Mouse (Mus musculus): Measurements from ENCODE around the gene Ucn2. TPM values are rescaled to one million over a fixed set of nuclear protein-coding genes. Genes with fewer than 3 reads are reported as not detected.

Gene Ucn2
- polyA plus RNA-seq, 1 experiment from 2014 or later = not detected

DNA sequence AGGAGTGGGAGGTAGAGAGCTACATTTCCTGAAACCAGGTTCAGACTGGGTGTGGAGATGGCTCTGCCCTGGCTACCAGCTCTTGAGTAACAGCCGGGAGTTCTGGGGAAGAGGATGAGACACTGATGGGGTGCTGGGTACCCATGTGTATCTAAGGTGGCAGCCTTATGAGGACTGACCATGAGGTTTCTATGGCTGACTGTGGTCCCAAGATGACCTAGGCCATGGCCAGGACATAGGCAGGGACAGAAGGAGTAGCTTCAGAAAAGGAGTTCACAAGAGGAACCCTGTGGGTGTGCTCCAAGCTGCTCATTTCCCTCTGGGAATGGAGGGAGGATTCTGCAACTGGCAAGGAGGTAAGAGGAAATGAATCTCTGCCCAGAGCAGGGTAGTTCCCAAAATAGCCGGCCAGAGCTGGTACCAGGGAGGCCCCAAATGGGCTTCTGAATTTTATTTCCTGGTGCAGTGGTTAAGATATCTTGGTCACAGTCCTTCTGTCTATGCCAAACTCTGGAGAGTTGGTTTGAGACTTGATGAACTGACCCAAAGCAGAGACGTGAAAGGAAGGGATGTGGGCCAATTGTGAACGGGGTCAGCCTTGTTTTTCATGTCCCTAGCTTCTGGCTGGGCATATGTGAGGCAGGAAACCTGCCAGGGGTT lies 4.1 kb downstream of the Ucn2 start:
- no peaks in the 10 kb centered on the region for H3K27me3 ChIP-seq (replicated peaks; ENCODE audit: control insufficient read depth, insufficient read depth, low read length)
- no peak for ATAC-seq
- H3K4me1 ChIP-seq (replicated peaks; ENCODE audit: control insufficient read depth, insufficient read depth, low read length) = peaks cover 12% of the 10 kb centered on the region
- no peak for TF ChIP-seq CTCF (IDR thresholded peaks at IDR 0.05; ENCODE audit: low read depth)
- H3K9ac ChIP-seq (ENCODE audit: low read depth, low read length) = no peak overlapping the region
- 56% methylated on average over 4 of the region's 4 CpGs for WGBS
- H3K9me3 ChIP-seq (ENCODE audit: control insufficient read depth) = no peaks in the 10 kb centered on the region
- 0 out of 2 replicates have a peak overlapping the region, but pooled peaks have one; percentile 6 for H3K4me2 ChIP-seq (replicated peaks; ENCODE audit: low read depth)
- no peak overlapping the region for H3K4me3 ChIP-seq (ENCODE audit: low read depth, low read length)
- H3K36me3 ChIP-seq (ENCODE audit: control insufficient read depth, insufficient read depth) = no peaks in the 10 kb centered on the region
- peak overlapping the region; percentile 42 for H3K27ac ChIP-seq (ENCODE audit: low read depth, low read length)

DNA sequence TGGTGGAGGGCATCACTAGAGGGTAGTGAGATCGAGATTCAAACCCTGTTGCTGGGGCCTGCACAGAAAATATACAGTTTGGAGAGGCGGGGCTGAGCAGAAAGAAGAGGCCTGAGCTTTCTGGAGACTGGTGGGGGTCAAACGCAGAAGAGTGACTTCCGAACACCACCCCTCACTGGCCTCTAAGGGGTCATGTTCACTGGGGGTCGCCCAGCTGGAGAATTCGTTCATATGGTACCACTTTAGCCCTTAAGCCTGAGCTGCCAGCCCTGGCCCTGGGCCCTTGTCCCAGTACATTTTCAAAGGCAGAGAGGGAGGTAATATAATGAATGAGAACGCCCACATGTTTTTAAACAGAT lies 4.6 kb downstream of the Ucn2 start:
- Histone ChIP-seq H3K4me3 (ENCODE audit: low read depth, low read length) (no peak overlapping the region), H3K4me1 (replicated peaks; ENCODE audit: control insufficient read depth, insufficient read depth, low read length) (peaks cover 12% of the 10 kb centered on the region), H3K36me3 (ENCODE audit: control insufficient read depth, insufficient read depth) (no peaks in the 10 kb centered on the region), H3K4me2 (replicated peaks; ENCODE audit: low read depth) (0 out of 2 replicates have a peak overlapping the region, but pooled peaks have one; percentile 6), H3K27ac (ENCODE audit: low read depth, low read length) (peak overlapping the region; percentile 42; the same call in 1 of the 2 replicates), H3K9ac (ENCODE audit: low read depth, low read length) (no peak overlapping the region), H3K9me3 (ENCODE audit: control insufficient read depth) (no peaks in the 10 kb centered on the region), H3K27me3 (replicated peaks; ENCODE audit: control insufficient read depth, insufficient read depth, low read length) (no peaks in the 10 kb centered on the region)
- no peak for ATAC-seq
- no peak for TF ChIP-seq CTCF (IDR thresholded peaks at IDR 0.05; ENCODE audit: low read depth)
- WGBS = 78% methylated on average over 7 of the region's 7 CpGs

DNA sequence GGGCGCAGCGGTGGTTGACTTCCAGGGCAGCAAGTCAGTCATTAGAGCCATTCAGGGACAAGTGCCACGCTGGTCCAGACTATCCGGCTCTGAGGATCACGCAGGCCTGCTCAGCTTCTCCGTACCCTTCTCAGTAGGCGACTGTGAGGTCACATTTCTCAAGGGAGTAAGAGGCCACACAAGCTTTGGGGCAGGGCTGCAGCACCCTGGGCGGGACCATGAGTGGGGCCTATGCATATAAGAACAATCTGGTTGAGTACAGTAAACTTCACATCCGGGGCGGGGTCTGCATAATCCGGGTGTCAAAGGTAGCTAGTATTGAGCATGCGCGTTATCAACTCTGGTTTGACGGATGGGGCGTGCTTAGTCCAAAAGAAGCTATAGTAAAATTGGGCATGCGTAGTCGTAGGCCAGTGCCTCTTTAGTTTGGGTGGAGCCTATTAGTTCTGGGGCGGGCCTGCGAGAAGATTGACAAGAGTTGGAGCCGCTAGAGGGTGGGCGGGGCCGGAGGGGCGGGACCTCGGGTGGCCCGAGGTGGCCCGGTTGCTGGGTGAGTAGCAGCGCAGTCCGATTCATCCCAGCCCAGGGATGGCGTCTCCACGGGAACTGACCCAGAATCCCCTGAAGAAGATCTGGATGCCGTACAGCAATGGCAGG lies 5.7 kb downstream of the Ucn2 start, which contains the start of gene Pfkfb4:
Gene Pfkfb4, plus strand, starts transcription at position 351 of the 657 bp plus-strand sequence.
- peak within 1 kb of the TSS; percentile 82 for H3K27ac ChIP-seq (ENCODE audit: low read depth, low read length)

DNA sequence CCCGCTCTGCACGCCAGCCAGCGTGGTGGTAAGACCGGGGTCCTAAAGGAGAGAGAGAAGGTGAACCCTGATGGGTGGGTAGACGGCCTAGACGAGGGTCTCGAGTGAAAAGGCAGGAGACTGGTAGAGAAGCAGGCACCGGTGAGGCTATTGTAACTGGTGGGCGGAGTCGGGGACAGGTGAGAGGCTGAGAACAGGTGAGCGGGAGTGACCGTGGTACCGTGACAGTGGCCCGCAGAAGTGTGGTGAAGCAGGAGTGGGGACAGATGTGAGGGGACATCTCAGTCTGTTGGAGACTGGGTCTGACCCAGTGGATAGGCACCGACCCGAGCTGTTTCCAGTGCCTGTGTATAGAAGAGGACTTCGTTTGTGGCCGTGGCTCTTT lies 6.3 kb downstream of the Ucn2 start:
- H3K4me1 ChIP-seq (replicated peaks; ENCODE audit: control insufficient read depth, insufficient read depth, low read length) = peaks cover 14% of the 10 kb centered on the region
- H3K9me3 ChIP-seq (ENCODE audit: control insufficient read depth) = no peaks in the 10 kb centered on the region
- H3K27ac ChIP-seq (ENCODE audit: low read depth, low read length) = peak overlapping the region; percentile 76
- peak overlapping the region; percentile 73 for H3K4me2 ChIP-seq (replicated peaks; ENCODE audit: low read depth)
- H3K4me3 ChIP-seq (ENCODE audit: low read depth, low read length) = peak overlapping the region; percentile 51
- 10% methylated on average over 18 of the region's 18 CpGs for WGBS
- peak overlapping the region; percentile 28; the same call in 1 of the 2 replicates for H3K9ac ChIP-seq (ENCODE audit: low read depth, low read length)
- peak; percentile 9 for ATAC-seq
- H3K27me3 ChIP-seq (replicated peaks; ENCODE audit: control insufficient read depth, insufficient read depth, low read length) = no peaks in the 10 kb centered on the region
- TF ChIP-seq CTCF (IDR thresholded peaks at IDR 0.05; ENCODE audit: low read depth) = no peak
- no peaks in the 10 kb centered on the region for H3K36me3 ChIP-seq (ENCODE audit: control insufficient read depth, insufficient read depth)

More for the DNA sequence above, 5.7 kb downstream of the Ucn2 start, which contains the start of gene Pfkfb4:
- ATAC-seq = peak; percentile 88
- Histone ChIP-seq H3K4me1 (replicated peaks; ENCODE audit: control insufficient read depth, insufficient read depth, low read length) (peaks cover 14% of the 10 kb centered on the region), H3K4me3 (ENCODE audit: low read depth, low read length) (peak within 1 kb of the TSS; percentile 51), H3K27me3 (replicated peaks; ENCODE audit: control insufficient read depth, insufficient read depth, low read length) (no peaks in the 10 kb centered on the region), H3K36me3 (ENCODE audit: control insufficient read depth, insufficient read depth) (no peaks in the 10 kb centered on the region), H3K9ac (ENCODE audit: low read depth, low read length) (peak within 1 kb of the TSS; percentile 28; the same call in 1 of the 2 replicates), H3K9me3 (ENCODE audit: control insufficient read depth) (no peaks in the 10 kb centered on the region), H3K4me2 (replicated peaks; ENCODE audit: low read depth) (peak within 1 kb of the TSS; percentile 73)
- TF ChIP-seq CTCF (IDR thresholded peaks at IDR 0.05; ENCODE audit: low read depth) = no peak
- WGBS = under 1% methylated on average over 31 of the region's 31 CpGs

DNA sequence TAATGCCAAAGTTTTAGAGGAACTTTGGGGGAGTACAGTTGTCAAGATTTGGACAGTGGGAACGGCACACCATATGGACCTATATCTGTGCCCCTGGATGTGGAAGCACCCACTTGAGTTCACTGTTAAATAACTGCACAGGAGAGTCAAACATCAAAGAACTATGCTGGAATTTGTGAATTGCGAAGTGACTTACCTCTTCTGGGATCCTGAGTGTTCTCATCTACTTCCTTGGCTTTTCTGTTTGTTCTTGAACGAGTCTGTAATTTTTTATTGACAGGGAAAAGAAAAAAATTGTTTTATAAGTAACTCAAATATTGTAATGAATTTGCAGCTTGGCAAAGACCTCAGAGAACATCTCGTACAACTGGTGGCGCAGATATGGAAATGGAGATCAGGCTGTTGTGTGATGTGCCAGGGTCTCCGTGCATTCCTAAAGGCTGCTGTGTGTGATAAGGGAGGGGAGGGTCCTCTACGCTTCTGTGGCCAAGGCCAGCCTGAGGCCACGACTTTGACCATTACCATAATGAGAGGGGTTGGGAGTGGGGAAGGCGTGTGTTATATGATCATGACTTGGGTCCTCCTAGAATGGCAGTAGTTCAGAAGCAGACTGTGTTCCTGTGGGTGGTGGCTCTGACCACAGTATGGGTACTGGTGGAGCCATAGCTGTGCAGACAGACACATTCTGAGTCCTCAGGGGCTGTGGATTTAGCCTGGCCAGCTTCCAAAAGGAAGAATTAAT lies 7.0 kb downstream of the Ucn2 start:
- WGBS = 69% methylated on average over 9 of the region's 9 CpGs
- H3K9me3 ChIP-seq (ENCODE audit: control insufficient read depth) = no peaks in the 10 kb centered on the region
- H3K9ac ChIP-seq (ENCODE audit: low read depth, low read length) = peak overlapping the region; percentile 28; the same call in 1 of the 2 replicates
- H3K4me2 ChIP-seq (replicated peaks; ENCODE audit: low read depth) = peak overlapping the region; percentile 73
- no peaks in the 10 kb centered on the region for H3K36me3 ChIP-seq (ENCODE audit: control insufficient read depth, insufficient read depth)
- no peak for TF ChIP-seq CTCF (IDR thresholded peaks at IDR 0.05; ENCODE audit: low read depth)
- no peaks in the 10 kb centered on the region for H3K27me3 ChIP-seq (replicated peaks; ENCODE audit: control insufficient read depth, insufficient read depth, low read length)
- peak overlapping the region; percentile 51 for H3K4me3 ChIP-seq (ENCODE audit: low read depth, low read length)
- peaks cover 14% of the 10 kb centered on the region for H3K4me1 ChIP-seq (replicated peaks; ENCODE audit: control insufficient read depth, insufficient read depth, low read length)
- H3K27ac ChIP-seq (ENCODE audit: low read depth, low read length) = peak overlapping the region; percentile 89
- no peak for ATAC-seq

DNA sequence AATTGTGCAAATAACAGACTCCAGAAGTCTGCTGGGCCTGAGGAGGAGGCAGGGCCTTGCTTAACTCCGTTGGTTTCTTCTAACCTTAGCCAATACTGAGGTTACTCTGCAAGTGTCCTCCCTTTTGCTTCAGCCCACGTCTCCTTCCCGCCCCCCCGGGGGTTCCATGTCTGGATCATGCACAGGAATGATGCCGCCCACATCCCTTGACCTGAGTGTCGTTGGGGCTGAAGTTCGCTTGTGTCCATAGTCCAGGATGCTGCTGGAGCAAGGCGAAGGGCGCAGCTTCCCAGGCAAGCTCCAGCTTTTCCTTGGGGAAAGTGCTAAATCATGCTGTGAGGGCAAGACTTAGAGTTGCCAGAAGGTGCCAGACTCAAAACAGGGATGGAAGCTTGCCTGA lies 10.6 kb downstream of the Ucn2 start:
- no peak for TF ChIP-seq CTCF (IDR thresholded peaks at IDR 0.05; ENCODE audit: low read depth)
- Histone ChIP-seq H3K4me1 (replicated peaks; ENCODE audit: control insufficient read depth, insufficient read depth, low read length) (peaks cover 2% of the 10 kb centered on the region; the same call in 1 of the 2 replicates), H3K9ac (ENCODE audit: low read depth, low read length) (no peak overlapping the region), H3K27ac (ENCODE audit: low read depth, low read length) (peak overlapping the region; percentile 89), H3K36me3 (ENCODE audit: control insufficient read depth, insufficient read depth) (peaks cover 8% of the 10 kb centered on the region; the same call in 1 of the 2 replicates), H3K4me2 (replicated peaks; ENCODE audit: low read depth) (no peak overlapping the region), H3K9me3 (ENCODE audit: control insufficient read depth) (no peaks in the 10 kb centered on the region), H3K4me3 (ENCODE audit: low read depth, low read length) (no peak overlapping the region), H3K27me3 (replicated peaks; ENCODE audit: control insufficient read depth, insufficient read depth, low read length) (no peaks in the 10 kb centered on the region)
- ATAC-seq = peak; percentile 52
- 30% methylated on average over 9 of the region's 9 CpGs for WGBS
